Mouse (Mus musculus) neural tube, embryonic 12.5 days (tissue): ENCODE results near the gene Hoxb6. TPM values are rescaled to one million over a fixed set of nuclear protein-coding genes. Genes with fewer than 3 reads are reported as not detected.

Source experiments
- ATAC-seq: fragments of 200-750 bp; cut with Nextera tagmentation; 2 replicates; pipeline ENCODE4 v1.8.0; 2017; ENCODE audit warnings: low read depth, mild to moderate bottlenecking, moderate TSS enrichment, moderate library complexity; ENCODE audit not compliant: low FRiP score
- H3K27ac ChIP-seq: fragments of 300-500 bp; sonication (generic); 2 replicates; pipeline ENCODE4 v1.5.1; 2016
- H3K27me3 ChIP-seq: fragments of 300-500 bp; sonication (generic); replicated peaks from 2 replicates; pipeline ENCODE4 v1.6.1; 2016; ENCODE audit warnings: mild to moderate bottlenecking
- H3K36me3 ChIP-seq: fragments of 300-500 bp; sonication (generic); 2 replicates; pipeline ENCODE4 v1.6.1; 2016; ENCODE audit warnings: mild to moderate bottlenecking
- H3K4me1 ChIP-seq: fragments of 300-500 bp; sonication (generic); 2 replicates; pipeline ENCODE4 v1.6.1; 2016
- H3K4me2 ChIP-seq: fragments of 300-500 bp; sonication (generic); replicated peaks from 2 replicates; pipeline ENCODE4 v1.6.1; 2016; ENCODE audit warnings: mild to moderate bottlenecking
- H3K4me3 ChIP-seq: fragments of 300-500 bp; sonication (generic); 2 replicates; pipeline ENCODE4 v1.5.1; 2016
- H3K9ac ChIP-seq: fragments of 300-500 bp; sonication (generic); 2 replicates; pipeline ENCODE4 v1.6.1; 2016; ENCODE audit warnings: mild to moderate bottlenecking
- H3K9me3 ChIP-seq: fragments of 300-500 bp; sonication (generic); 2 replicates; pipeline ENCODE4 v1.6.1; 2016; ENCODE audit warnings: mild to moderate bottlenecking
- WGBS: fragments of 180-500 bp; shearing (Covaris S2); methylation state at CpG from one replicate; pipeline ENCODE4 v1.1.7; 2016; 5-methylcytosine and 5-hydroxymethylcytosine counted together
- microRNA counts: library from miRNA; unstranded; fragments of <30 nt; microRNA quantifications from one replicate; lab custom pipeline; 2017
- microRNA-seq: library from miRNA; unstranded; fragments of <30 nt; microRNA quantifications from one replicate; pipeline ENCODE4, GENCODE M21; 2017
- polyA plus RNA-seq: library from polyadenylated mRNA; unstranded; fragments of >200 nt; fragmentation: Nextera tagmentation; extraction: Ambion mirVana; gene quantifications from 2 replicates; pipeline ENCODE4 v1.2.1, GENCODE M21; 2016

Gene Hoxb6
- polyA plus RNA-seq, 1 experiment from 2014 or later: 151 TPM

- 4% methylated on average over 3 of the region's 3 CpGs for WGBS
Measured at GRCm38 (mm10) chr11:96348988-96349387, 56.7 kb downstream of the Hoxb6 start.

GRCm38 (mm10) chr11:96349491-96350340 lies 57.4 kb downstream of the Hoxb6 start:
- 2% methylated on average over 14 of the region's 14 CpGs for WGBS
- Histone ChIP-seq H3K27me3 (no peaks in the 10 kb centered on the region), H3K27ac (peak overlapping the region; percentile 92), H3K4me3 (peak overlapping the region; percentile 29), H3K36me3 (peaks cover 27% of the 10 kb centered on the region), H3K9me3 (no peaks in the 10 kb centered on the region), H3K4me2 (peak overlapping the region; percentile 61), H3K9ac (peak overlapping the region; percentile 100), H3K4me1 (peaks cover 59% of the 10 kb centered on the region)
- ATAC-seq: no peak

More at GRCm38 (mm10) chr11:96348988-96349387, 56.7 kb downstream of the Hoxb6 start:
- Histone ChIP-seq H3K9me3 (no peaks in the 10 kb centered on the region), H3K27ac (peak overlapping the region; percentile 92), H3K27me3 (no peaks in the 10 kb centered on the region), H3K4me2 (peak overlapping the region; percentile 61), H3K4me3 (peak overlapping the region; percentile 29), H3K4me1 (peaks cover 67% of the 10 kb centered on the region), H3K36me3 (peaks cover 31% of the 10 kb centered on the region), H3K9ac (peak overlapping the region; percentile 100)
- ATAC-seq: no peak

- Histone ChIP-seq H3K27ac (peak within 1 kb of the TSS; percentile 96), H3K9ac (peak within 1 kb of the TSS; percentile 100), H3K4me2 (peak within 1 kb of the TSS; percentile 93), H3K4me3 (peak within 1 kb of the TSS; percentile 99), H3K9me3 (no peaks in the 10 kb centered on the region), H3K36me3 (peaks cover 23% of the 10 kb centered on the region), H3K4me1 (peaks cover 55% of the 10 kb centered on the region), H3K27me3 (no peaks in the 10 kb centered on the region)
- ATAC-seq: no peak
- 3% methylated on average over 2 of the region's 2 CpGs for WGBS
Measured at GRCm38 (mm10) chr11:96350341-96350624, 58.0 kb downstream of the Hoxb6 start, which contains the start of gene Hoxb2. Gene Hoxb2 (plus strand): TSS chr11:96350525.

GRCm38 (mm10) chr11:96350791-96351190 lies 58.5 kb downstream of the Hoxb6 start:
- peak overlapping the region; percentile 100 for H3K9ac ChIP-seq
- H3K36me3 ChIP-seq: peaks cover 17% of the 10 kb centered on the region
- no peaks in the 10 kb centered on the region for H3K9me3 ChIP-seq
- peak overlapping the region; percentile 99; the same call in 1 of the 2 replicates for H3K4me3 ChIP-seq
- WGBS: 2% methylated on average over 2 of the region's 2 CpGs
- no peak for ATAC-seq
- H3K27me3 ChIP-seq: no peaks in the 10 kb centered on the region
- peaks cover 50% of the 10 kb centered on the region for H3K4me1 ChIP-seq
- H3K4me2 ChIP-seq: peak overlapping the region; percentile 93
- H3K27ac ChIP-seq: peak overlapping the region; percentile 96

MicroRNA genes within 50 kb of the gene (microRNA counts, 519-probe panel; counts per million panel counts)
- microRNA mmu-miR-10a (lab: Ali Mortazavi, UCI) (8,053 counts per million, percentile 98 among the panel's probes with 10 or more counts), microRNA mmu-miR-196a (lab: Ali Mortazavi, UCI) (7,406 counts per million, percentile 95 among the panel's probes with 10 or more counts)

Small RNA genes within 50 kb of the gene (microRNA-seq; reads per million reads assigned to microRNA genes)
- gene Mir10a: 192,468 reads per million, percentile 100 among the genes with 10 or more reads in this experiment
- gene Mir196a-1: 43.3 reads per million, percentile 41 among the genes with 10 or more reads in this experiment

Other genes starting within 250 kb of the Hoxb6 start
- gene Ube2z, start 227.1 kb upstream of the Hoxb6 start, polyA plus RNA-seq: 35.1 and 42.2 TPM in 2 replicates
- 483 and 502 TPM in 2 replicates for gene Atp5g1, start 216.8 kb upstream of the Hoxb6 start, polyA plus RNA-seq
- gene Calcoco2, start 180.5 kb upstream of the Hoxb6 start, polyA plus RNA-seq: not detected in 2 replicates
- gene Ttll6, start 158.7 kb upstream of the Hoxb6 start, polyA plus RNA-seq: not detected in 2 replicates
- gene Hoxb13, start 98.2 kb upstream of the Hoxb6 start, polyA plus RNA-seq: 1.1 and 7.6 TPM in 2 replicates
- 76.1 and 90.5 TPM in 2 replicates for gene Hoxb9, start 21.0 kb upstream of the Hoxb6 start, polyA plus RNA-seq
- 35.7 and 53.3 TPM in 2 replicates for gene Hoxb8, start 10.6 kb upstream of the Hoxb6 start, polyA plus RNA-seq
- gene Hoxb7, start 5.9 kb upstream of the Hoxb6 start, polyA plus RNA-seq: 97.1 and 101 TPM in 2 replicates
- 79.2 and 94.7 TPM in 2 replicates for gene Hoxb5, start 10.9 kb downstream of the Hoxb6 start, polyA plus RNA-seq
- gene Hoxb4, start 25.8 kb downstream of the Hoxb6 start, polyA plus RNA-seq: 10.2 and 15.1 TPM in 2 replicates
- gene Hoxb3, start 30.9 kb downstream of the Hoxb6 start, polyA plus RNA-seq: 21.2 and 26.5 TPM in 2 replicates
- 109 and 119 TPM in 2 replicates for gene Hoxb2, start 58.0 kb downstream of the Hoxb6 start, polyA plus RNA-seq
- 8.1 and 8.8 TPM in 2 replicates for gene Hoxb1, start 73.3 kb downstream of the Hoxb6 start, polyA plus RNA-seq
- 2.2 and 2.8 TPM in 2 replicates for gene Skap1, start 172.1 kb downstream of the Hoxb6 start, polyA plus RNA-seq